Mouse (Mus musculus) adipose tissue, adult 10 weeks (tissue): ENCODE measurements around the gene Olfr1167. TPM values are rescaled to one million over a fixed set of nuclear protein-coding genes. Genes with fewer than 3 reads are reported as not detected.

ENCODE experiments used
- polyA plus RNA-seq: library from polyadenylated mRNA; stranded (reverse); fragments of 350-450 nt; fragmentation: Illumina TruSeq; extraction: RNeasy Lipid Tissue Mini Kit (QIAGEN cat#74804); gene quantifications from one replicate; pipeline ENCODE4 v1.2.3, GENCODE M21; 2014; ENCODE audit warnings: low read depth, low replicate concordance

Olfr1167 gene
- not detected for polyA plus RNA-seq

DNA sequence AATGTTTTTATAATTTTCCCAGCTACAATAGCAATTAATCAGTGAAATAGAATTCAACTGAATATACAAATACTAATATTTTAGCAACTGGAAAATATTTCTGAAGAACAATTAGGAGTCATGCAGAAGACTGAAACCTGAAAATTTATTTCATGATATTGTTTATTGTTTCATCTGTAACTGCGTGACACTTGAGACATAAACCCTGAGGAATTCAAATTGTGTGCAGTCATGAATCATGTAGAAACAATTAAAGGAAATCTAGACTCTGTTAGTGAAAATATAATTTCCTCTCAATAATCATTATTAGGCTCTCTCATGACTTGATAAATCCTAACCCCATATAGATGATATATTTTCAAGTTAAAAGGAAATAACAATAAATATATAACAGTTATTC is at the start of gene Olfr1167:
Gene Olfr1167, minus strand, starts transcription at position 101 of the 400 bp plus-strand sequence.

DNA sequence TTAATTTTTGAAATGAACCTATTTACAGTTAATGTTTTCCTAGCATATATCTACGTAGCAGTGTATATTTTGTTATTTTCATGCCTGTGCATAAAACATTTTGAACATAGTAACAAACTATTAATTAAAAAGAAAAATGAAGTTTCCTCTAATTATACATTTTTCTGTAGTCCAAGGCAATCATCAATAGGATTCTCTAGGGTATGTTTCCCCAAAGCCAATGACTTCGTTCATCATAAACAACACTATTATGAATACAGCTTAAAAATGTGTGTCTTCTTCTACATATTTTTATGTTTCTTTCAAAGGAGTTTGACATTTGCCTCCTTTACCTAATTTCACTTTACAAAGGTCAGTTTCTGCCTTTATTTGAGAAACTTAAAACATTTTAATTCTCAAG is 26.6 kb upstream of the Olfr1167 start, which contains the start of gene Olfr1168:
Gene Olfr1168, plus strand, starts transcription at position 301 of the 400 bp plus-strand sequence.

DNA sequence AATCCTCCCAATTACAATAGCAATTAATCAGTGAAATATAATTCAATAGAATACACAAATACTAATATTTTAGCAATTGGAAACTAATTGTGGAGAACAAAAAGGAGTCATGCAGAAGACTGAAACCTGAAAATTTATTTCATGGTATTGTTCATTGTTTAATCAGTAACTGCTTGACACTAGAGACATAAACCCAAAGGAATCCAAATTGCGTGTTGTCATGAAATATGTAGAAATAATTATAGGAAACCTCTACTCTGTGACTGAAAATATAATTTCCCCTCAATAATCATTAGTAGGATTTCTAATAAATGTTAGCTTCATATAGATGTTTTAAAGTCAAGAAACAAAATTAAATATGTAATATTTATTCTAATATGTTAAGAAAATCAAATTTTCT is 26.8 kb downstream of the Olfr1167 start, which contains the start of gene Olfr1166:
Gene Olfr1166, minus strand, starts transcription at position 101 of the 400 bp plus-strand sequence.

Other genes with a start within 250 kb of the Olfr1167 start
- not detected for gene Olfr1155, start 210.1 kb downstream of the Olfr1167 start, polyA plus RNA-seq
- gene Olfr1156, start 202.1 kb downstream of the Olfr1167 start, polyA plus RNA-seq = not detected
- not detected for gene Olfr1157, start 186.9 kb downstream of the Olfr1167 start, polyA plus RNA-seq
- gene Olfr74, start 180.5 kb downstream of the Olfr1167 start, polyA plus RNA-seq = not detected
- not detected for gene Olfr1158, start 165.1 kb downstream of the Olfr1167 start, polyA plus RNA-seq
- not detected for gene Olfr1160, start 146.9 kb downstream of the Olfr1167 start, polyA plus RNA-seq
- gene Olfr1161, start 132.4 kb downstream of the Olfr1167 start, polyA plus RNA-seq = not detected
- not detected for gene Olfr73, start 117.5 kb downstream of the Olfr1167 start, polyA plus RNA-seq
- gene Olfr1162, start 104.1 kb downstream of the Olfr1167 start, polyA plus RNA-seq = not detected
- not detected for gene Olfr1163, start 83.4 kb downstream of the Olfr1167 start, polyA plus RNA-seq
- gene Olfr1164, start 61.2 kb downstream of the Olfr1167 start, polyA plus RNA-seq = not detected
- not detected for gene Olfr1166, start 26.9 kb downstream of the Olfr1167 start, polyA plus RNA-seq
- not detected for gene Olfr1168, start 26.7 kb upstream of the Olfr1167 start, polyA plus RNA-seq
- gene Olfr1170, start 73.1 kb upstream of the Olfr1167 start, polyA plus RNA-seq = not detected
- not detected for gene Olfr1173, start 124.7 kb upstream of the Olfr1167 start, polyA plus RNA-seq
- gene Olfr1174-ps, start 159.9 kb upstream of the Olfr1167 start, polyA plus RNA-seq = not detected
- not detected for gene Olfr1175-ps, start 172.0 kb upstream of the Olfr1167 start, polyA plus RNA-seq
- gene Olfr1176, start 181.5 kb upstream of the Olfr1167 start, polyA plus RNA-seq = not detected
- not detected for gene Olfr1177-ps, start 191.3 kb upstream of the Olfr1167 start, polyA plus RNA-seq
- gene Olfr1178, start 231.9 kb upstream of the Olfr1167 start, polyA plus RNA-seq = not detected